Mouse (Mus musculus) embryo, embryonic 11 days (tissue): ENCODE measurements at regions not wholly inside any gene's neighbourhood (a gene's known extent, or its start where the extent isn't known, plus 50 kb on each side); places are given as distances from the start of the nearest gene placed in this dataset.

Experiments
- DNase-seq: peaks from one replicate; pipeline ENCODE4 v3.0.0-alpha.2; 2015

DNA sequence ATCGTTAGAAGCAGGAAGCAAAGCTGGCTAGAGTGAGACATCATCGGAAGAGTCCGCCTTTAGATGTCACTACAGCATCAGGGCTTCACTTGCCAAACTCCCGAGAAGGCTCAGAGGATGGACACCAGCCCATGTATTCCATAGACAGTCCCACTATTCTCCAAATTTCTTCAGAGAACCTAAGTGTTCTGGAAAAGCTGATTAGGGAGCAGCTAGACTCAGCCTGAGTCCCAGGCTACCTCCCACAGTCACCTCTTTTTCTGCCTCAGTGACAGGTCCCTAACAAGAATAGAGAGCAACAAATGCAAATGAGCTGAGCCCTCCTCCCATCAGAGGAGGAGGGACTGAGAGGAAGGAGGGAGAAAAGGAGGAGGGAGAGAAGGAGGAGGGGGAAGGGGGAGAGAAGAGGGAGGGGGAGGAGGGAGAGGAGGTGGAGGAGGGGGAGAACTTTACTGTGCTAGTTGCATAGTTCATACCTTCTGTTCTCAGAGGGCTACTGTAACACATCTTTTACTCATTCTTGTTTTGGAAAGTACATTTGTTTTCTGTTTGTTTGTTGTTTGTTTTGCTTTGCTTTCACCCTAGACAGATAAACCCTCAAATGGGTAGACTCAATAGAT lies 465.8 kb downstream of the Tmem182 start:
- DNase-seq: peak; percentile 52

DNA sequence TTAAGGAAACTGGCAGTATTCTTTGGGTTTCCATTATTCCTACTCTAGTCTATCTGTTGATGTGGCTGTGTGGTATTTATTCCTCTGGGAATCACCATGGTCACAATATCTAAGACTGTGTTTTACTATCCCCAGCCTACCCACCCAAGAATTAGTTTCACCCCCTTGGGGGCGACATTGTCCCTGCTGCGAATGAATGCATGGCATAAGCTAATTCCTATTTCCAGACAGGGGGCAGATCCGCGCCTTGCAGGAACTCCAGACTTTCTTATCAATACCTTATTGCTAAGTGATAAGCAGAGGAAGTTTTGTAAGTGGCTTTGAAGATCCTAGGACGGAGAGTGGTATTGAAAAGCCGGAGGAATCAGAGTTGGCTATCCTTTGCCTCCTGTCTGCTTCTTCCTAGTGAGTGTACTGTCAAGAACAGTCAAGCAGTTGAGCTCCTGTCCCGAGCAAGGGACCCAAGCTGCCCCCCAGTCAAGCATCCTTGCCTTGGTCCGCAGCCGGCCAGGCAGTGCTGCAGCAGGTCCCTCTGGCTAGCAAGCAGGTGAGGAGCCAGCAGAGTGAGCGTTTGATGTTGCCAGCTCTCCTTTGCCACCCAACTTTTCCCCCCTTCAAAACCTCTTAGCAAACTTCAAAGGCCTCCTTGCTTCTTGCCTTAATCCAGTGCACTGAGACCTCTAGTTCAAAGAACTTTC lies 469.3 kb downstream of the Tmem182 start:
- peak; percentile 68 for DNase-seq

GRCm38 (mm10) chr1:41275271-41275624 lies 469.8 kb downstream of the Tmem182 start:
- DNase-seq: peak; percentile 50

GRCm38 (mm10) chr1:41275642-41276041 lies 470.2 kb downstream of the Tmem182 start:
- DNase-seq: peak; percentile 18

GRCm38 (mm10) chr1:41276303-41276702 lies 470.9 kb downstream of the Tmem182 start:
- peak; percentile 11 for DNase-seq

- no peak for DNase-seq
These were observed 479.8 kb downstream of the Tmem182 start for GRCm38 (mm10) chr1:41285221-41285620.

DNA sequence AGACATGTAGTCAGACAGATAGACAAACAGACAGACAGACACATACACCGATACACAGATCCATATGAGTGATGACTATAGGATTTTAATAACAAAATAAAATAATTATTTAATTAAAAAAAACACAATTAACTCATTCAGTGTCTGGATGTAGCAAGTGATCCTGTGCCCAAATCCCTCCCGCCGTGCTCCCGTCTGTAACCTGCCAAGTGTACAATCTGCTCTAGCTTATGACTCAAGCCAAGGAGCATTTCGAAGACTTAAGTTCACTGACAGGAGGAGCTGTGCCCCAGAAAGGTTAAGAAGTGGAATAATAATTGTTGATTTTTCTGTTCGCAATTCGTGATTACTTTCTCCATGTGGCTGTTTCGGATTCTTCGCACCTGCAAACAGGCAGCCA lies 480.8 kb downstream of the Tmem182 start:
- no peak for DNase-seq

DNA sequence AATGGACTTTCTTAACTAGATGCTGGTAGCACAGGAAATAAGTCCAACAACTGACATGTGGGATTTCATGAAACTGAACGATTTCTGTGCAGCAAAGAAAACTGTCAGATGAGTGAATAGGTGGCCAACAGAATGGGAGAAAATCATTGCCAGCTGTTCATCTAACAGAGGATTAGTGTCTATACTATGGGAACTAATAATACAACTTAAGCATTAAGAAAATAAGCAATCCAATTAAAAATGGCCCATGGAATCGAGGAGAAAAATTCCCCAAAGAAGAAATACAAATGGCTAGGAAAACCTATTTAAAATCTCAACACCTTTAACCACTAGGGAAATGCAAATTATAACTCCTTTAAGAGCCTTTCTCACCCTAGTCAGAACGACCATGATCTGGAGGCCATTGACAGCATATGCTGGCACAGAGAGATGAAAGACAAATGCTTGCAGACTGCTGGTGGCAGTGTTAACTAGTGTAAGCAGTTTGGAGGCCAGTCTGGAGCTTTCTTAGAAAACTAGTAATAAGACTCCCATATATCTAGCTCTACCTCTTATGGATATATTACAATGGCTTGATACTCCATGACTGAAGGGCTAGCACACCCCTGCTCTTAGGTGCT lies 521.6 kb downstream of the Tmem182 start:
- peak; percentile 37 for DNase-seq

GRCm38 (mm10) chr1:41349798-41350758 lies 544.7 kb downstream of the Tmem182 start:
- no peak for DNase-seq

- peak; percentile 66 for DNase-seq
These were observed 553.7 kb downstream of the Tmem182 start for GRCm38 (mm10) chr1:41359061-41359460.

GRCm38 (mm10) chr1:41361512-41361911 lies 556.1 kb downstream of the Tmem182 start:
- DNase-seq: no peak

DNA sequence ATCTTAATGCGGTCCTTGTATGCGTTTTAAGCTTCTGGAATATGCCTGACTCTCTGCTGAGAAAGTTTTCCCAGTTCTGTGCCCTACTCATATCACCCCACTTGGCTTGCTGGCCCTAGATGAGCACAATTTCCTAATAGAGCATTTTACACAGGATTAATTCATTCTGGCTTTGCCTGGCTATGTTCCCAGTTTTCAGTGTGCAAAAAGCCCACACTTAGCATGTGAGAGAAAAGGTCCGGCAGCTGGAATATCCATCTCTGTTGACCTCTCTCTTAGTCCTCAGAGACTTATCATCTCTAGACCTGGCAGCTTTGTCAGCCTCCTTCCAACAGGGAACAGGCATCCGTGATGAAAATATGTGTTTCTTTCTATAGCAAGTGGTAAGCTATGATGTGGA lies 574.6 kb downstream of the Tmem182 start:
- DNase-seq: no peak

GRCm38 (mm10) chr1:41381487-41381886 lies 576.1 kb downstream of the Tmem182 start:
- no peak for DNase-seq

- DNase-seq: peak; percentile 6
These were observed 579.3 kb downstream of the Tmem182 start for GRCm38 (mm10) chr1:41384731-41385130.

GRCm38 (mm10) chr1:41386435-41386834 lies 581.0 kb downstream of the Tmem182 start:
- peak; percentile 22 for DNase-seq

DNA sequence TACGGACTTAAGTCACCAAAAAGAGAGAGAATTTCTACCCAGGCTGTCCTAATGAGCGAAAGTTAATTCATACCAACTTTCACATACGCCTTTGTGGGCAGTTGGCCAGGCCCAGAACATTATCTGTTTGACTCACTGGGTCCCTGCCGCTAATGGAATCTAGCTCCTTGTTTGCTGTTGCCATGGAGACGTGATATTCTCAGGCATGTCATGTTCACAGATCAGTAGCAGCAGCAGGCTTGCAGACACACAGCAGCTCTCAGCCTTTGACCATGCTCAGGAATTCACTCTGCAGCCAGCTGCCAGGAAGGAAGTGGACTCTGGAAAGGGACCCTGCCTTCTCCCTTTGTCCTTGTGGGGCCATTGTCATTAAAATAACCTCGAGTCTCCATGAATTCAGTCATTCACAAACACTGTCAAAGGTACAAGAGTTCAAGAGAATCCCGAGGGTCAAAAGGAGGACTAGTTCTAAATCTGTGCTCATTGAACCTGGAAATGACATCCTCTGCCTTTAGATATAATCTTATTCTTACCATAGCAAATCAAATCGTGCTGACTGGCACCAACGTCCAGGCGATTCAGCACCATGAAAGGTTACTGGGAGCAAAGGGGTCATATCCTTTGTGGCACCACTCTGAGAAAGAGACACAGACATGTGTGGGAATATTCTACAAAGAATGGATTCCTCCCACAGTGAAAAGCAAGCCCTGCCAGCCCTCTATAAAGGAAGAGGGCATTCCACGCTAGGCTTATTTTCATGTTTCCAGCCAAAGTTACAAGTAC lies 584.9 kb downstream of the Tmem182 start:
- DNase-seq: peak; percentile 91

- peak; percentile 14 for DNase-seq
These were observed 585.7 kb downstream of the Tmem182 start for GRCm38 (mm10) chr1:41391071-41391470.

DNA sequence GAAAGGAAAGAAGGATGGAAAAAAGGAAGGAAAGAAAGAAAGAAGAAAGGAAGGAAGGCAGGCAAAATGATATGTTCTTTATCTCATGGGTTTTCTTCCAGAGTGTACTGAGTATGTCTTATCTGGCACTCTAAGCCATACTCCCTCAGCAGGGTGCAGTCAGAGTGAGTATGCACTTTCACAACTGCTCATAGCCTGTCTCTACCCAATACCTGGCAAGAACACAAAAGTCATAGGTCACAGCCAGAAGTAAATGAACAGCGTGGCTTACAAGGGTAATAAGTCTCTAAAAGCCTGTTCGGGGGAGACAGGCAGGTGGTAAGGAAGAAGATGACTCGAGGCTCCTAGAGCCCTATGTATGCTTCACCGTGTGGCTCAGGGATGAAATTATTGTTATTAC lies 587.9 kb downstream of the Tmem182 start:
- DNase-seq: no peak

DNA sequence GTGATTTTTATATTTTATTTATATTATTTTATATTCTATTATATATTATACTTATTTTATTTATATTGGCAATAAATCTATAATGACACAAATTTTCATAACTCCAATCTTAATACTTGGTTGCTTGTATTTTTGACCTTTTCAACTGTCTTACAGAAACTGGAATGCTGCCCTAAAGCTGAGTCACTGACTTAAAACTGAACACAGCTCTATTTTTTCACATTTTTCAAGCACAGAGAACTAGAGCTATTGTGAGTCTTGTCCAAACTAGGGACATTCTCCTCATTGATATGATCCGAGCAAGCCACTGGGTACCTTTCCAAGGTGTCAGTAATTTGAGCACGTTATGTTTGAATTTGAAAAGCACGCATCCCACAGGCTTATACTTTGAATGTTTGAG lies 589.7 kb downstream of the Tmem182 start:
- no peak for DNase-seq

GRCm38 (mm10) chr1:41410533-41410932 lies 605.1 kb downstream of the Tmem182 start:
- DNase-seq: no peak

- no peak for DNase-seq
These were observed 606.2 kb downstream of the Tmem182 start for GRCm38 (mm10) chr1:41411641-41412040.

DNA sequence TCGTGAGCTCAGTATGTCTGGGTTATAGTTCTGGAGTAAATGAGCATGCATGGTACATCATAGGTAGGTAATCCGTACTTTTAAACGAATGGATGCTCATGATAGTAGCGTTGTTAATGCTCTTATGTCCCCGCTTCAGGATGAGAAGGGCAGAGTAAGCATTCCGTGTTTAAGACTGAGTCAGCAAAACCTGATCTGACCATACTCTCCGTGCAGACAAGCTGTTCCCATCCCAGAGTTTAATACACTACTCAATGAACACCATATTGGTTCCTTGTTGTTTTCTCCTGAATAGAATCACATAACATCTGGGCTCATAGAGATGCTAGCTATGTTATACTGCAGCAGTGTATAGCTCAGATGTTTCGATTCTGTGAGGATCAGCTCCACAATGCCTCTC lies 606.7 kb downstream of the Tmem182 start:
- no peak for DNase-seq
